Mouse (Mus musculus) urinary bladder, postnatal 10 days (tissue): ENCODE measurements around the gene Prmt1.

Experiments used
- DNase-seq: peaks from one replicate; pipeline ENCODE4 v3.0.0; 2022; ENCODE audit warnings: low spot score

Prmt1 gene

DNA sequence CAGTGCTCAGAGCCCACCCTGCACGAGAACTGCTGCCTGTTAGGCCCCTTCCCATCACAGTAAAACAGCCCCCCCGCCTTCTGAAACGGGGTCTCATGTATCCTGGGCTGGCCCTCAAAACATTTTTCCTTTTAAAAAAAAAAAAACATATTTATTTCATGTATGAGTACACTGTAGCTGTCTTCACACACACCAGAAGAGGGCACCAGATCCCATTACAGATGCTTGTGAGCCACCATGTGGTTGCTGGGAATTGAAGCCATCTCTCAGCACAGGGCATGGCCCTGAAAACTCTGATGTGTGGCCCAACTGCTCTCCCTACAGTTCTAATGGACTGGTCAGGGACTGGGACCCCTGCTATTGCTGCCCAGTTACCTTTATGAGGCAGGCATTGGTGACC lies 8.1 kb downstream of the Prmt1 start:
- no peak for DNase-seq

DNA sequence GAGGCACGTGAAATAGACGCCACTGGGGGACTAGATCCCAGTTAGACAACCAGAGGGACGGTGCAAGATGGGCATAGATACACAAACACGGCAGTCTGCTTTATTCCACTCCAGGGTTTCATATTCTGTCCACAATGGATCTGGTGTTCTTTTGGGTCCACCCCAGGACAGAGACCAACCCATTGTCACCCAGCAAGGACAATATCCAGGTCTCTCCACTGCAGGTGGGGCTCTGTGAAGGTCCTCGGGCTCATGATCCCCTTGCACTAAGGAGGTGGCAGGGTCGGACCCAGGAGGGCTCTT lies 11.3 kb downstream of the Prmt1 start:
- no peak for DNase-seq

DNA sequence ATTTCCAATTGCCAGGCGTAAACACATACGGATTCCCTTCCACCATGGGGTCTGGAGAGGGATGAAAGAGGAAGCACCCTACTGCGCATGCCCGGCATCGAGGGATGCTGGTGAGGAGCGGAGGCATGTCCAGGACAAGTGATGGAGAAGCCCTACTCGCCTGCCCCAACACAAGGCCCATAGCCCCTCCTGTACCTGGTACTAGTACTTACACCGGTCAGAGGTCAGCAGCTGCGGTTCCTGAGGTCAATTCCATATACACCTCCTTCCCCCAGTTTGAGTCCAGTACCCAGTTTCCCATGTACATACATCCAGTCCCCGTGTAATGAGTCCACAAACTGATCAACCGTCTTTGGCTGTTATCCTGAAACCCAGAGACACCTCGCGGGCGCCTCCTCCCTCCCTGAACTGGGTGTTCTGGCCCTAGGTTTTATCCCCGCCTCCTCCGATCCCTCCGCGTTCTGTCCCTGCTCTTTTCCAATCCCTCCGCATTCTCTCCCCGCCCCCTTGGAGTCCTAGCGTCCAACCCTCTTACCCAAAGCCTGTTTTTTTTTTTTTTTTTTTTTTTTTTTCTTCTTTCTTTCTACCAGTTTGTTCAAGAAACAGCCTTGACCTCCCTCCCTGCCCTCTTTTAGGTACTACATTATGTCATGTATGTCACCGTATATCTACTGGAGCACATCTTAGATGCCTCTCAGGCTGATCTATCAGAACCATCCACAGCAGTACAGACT lies 11.8 kb downstream of the Prmt1 start, which contains the start of gene Cpt1c:
Gene Cpt1c (minus strand): TSS at position 469 of the 734 bp plus-strand sequence.
- DNase-seq, result no peak

DNA sequence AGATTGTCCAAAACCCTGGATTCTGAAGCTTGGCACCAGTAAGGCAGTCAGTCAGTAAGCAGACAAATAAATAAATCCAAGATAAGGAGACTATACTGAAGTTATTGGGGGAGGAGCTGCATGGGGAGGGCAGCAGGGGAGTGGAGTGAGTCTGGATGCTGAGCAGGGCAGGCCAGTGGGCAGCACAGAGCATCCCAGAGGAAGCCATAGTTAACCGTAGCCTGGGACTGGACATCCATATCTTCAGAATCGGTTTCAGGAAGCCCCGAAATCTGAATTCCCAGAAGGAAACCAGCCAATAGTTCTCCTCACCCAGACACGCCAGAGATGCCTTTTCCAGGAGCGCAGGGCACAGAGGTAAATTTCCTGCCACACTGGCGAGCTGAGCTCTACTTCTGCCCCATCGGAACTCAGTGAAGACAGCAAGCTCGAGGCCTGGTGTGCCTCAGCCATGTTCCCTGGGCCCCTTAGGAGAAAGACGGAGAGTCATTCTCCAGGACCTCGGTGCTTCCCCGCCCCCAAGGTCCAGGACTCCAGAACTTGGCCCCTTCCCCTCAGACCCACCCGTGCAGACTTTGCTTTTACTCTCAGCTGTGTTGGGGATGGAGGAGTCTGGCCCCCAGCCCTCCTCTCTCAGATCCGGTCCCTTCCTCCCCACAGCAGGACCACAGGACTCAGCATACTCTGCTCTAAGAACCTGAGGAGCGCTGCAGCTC lies 12.8 kb downstream of the Prmt1 start:
- no peak for DNase-seq

DNA sequence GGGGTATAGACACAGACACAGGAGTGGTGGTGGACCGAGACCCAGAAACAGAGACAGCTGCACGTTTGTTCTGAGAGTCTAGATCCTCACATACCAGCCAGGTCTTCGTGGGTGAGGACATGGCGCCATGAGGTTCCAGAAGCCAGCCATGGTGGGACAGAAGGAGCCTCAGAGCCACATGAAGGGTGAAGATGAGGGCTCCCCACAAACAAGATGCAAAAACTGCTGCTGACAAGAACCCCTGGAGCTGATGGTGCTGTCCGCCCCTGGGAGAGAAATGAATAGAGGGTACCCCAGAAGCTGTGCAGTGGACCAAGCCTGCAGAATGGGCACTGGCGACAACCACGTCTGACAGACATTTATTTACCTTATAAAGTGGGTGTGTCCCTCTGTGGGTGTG lies 15.2 kb downstream of the Prmt1 start:
- DNase-seq, result no peak

DNA sequence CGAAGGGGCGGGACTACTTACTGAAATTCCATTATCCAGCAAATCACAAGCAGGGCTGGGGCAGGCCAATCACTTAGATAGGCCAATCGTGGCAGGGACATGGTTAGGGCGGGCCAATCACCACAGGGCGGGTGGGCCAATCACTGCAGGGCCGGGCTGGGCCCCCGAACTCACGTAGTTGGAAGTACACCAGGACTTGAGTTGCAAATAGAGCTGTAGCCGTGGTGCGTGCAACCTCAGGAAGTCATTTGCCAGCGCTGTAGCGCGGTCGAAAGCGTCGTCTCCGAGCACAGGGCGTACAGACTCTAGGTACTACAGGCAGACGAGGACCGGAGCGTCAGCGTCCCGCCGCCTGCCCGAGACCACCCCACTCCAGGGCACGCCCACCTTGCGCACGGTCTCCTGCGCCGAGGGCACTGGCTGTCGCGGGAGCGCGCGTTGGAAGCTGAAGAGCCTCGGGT lies 16.1 kb downstream of the Prmt1 start:
- DNase-seq, result peak; percentile 45

DNA sequence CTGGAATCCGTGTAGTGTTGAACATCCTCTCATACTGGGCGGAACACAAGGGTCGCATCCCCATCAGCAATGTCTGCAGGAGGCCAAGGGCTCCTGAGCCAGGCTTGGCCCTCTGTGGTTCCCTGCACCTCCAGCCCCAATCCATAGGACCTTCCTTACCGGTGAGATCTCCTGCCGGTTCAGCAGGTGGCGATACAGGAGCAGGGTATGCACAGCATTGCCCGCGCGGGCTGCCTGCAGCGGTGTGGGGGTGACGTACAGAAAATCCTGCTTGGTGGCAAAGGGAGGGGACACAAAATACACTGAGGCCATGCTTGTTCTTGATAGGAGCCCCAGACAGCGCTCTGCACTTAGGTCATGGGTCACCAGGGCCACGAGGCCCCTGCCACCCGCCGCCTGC lies 19.7 kb downstream of the Prmt1 start:
- DNase-seq, result no peak

DNA sequence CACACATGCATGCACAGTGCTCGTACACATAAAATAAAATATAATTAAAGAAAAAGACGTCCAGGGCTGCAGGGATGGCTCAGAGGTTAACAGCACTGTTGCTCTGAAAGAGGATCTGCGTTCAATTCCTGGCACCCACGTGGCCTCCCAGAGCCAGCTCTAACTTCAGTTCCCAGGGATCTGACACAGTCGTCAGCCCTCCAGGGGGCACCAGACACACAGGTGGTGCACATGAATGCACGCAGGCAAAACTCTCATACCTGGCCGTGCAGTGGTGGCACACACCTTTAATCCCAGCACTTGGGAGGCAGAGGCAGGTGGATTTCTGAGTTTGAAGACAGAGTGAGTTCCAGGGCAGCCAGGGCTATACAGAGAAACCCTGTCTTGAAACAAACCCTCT lies 20.4 kb downstream of the Prmt1 start:
- no peak for DNase-seq

DNA sequence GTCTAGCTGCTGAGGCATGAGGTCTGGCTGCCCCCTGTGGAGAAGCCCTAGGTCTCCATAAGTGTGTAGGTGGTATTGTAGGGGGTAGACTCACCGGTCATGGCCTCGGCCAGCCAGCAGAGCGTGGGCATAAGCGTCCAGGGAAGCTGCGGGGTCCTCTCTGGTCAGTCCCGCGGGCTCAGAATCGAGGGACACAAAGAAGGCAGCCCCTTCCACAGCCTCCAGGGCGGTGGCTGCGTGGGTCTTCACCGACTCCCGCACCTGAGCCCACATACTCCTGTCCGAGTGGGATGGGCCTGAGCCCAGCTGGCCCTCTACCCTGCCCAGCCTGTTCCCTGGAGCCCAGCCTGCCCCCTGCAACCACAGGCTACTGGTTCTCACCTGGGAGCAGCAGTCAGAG lies 21.4 kb downstream of the Prmt1 start:
- no peak for DNase-seq

DNA sequence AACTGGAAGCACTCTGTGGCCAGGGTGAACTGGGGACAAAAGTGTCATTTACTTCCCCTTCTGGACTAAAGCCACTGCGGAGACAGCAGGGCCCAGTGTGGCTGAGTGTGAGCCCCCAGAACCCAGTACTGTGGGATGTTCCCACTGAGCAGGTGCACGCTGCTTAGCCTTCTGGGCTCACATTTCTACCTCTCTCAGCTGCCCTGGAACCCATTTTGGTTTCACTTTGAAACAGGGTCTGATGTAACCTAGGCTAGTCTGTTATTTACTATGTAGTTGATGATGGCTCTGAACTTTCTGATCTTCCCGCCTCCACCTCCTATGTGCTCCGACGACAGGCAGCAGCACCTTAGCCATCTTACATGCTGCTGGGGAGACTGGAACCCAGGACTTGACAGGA lies 23.5 kb downstream of the Prmt1 start:
- no peak for DNase-seq

DNA sequence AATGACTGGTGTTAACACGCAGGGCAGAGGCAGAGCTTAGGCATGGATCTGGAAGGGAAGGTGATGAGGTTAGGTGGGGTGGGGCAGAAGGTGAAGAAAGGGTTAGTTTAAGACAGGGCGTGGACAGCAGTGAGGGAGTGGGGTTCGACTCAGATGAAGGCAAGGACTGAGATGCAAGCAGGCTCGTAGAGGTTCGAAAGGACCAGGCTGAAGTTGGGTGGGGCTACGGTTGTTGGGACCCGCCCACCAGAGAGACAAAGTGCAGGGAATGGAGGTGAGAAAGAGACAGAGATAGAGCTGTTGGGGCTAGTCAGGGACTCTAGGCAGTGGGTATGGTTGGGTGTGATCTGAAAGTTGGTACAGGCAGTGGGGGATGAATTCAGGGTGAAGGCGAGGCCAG lies 24.0 kb downstream of the Prmt1 start:
- no peak for DNase-seq

DNA sequence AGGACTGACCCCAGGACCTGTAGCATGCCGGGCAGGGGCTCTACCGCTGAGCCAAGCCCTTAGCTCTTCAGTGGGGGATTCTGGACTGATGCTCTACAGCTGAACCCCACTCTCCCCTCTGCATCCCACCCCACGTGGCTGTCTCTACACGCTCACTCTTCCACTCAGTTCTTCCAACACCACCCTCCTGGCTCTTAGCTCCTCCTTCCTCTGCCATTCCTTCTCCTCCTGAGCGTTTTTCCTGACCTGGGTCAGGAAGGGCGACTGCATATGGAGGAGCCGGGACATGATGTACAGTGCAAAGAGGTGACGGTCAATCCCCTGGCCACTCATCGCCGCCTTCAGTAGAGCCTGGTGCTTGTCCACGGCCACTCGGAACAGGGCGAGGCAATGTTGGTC lies 25.9 kb downstream of the Prmt1 start:
- DNase-seq, result no peak

DNA sequence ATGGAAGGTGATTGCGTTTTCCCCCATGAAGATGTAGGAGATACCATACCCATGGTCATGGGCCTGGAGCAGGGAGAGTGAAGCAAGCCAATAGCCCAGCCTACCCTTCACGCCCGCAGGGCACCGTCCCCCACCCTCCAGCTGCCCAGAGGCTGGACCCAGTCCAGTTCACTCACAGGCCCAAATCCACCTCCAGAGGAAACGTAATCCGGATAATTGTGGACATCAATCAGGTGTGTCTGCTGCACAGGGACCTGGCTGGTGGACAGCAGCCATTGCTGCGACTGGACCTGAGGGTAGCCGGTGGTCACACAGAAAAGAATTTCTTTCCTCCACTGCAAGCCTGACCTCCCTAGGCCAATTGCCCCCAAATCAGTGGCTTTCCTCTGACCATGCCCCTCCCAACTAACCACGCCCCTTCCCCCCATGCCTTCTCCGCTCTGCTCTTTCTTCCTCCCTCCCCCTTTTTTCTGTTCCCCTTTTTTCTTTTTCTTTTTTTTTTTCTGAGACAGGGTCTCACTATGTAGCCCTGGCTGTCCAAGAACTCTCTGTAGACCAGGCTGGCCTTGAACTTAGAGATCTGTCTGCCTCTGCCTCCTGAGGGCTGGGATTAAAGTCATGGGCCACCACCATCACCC lies 26.4 kb downstream of the Prmt1 start:
- DNase-seq, result no peak

DNA sequence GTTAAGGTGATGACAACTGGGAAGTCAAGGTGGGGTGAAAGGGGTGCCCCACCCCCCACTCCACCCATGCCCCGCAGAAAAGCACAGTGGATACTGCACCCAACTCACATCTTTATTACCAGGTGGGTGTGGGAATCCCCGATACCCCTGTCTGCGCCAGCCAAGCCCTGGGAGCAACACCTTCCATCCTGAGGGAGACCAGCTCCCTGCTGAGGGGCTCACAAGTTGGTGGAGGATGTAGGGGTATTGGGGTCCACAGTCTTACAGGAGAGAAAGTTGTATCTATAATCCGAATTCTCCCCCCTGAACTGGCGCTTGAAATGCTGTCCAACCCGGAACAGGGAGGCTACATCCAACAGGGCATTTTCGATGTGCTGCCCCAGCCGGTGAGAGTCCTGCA lies 27.1 kb downstream of the Prmt1 start:
- no peak for DNase-seq

DNA sequence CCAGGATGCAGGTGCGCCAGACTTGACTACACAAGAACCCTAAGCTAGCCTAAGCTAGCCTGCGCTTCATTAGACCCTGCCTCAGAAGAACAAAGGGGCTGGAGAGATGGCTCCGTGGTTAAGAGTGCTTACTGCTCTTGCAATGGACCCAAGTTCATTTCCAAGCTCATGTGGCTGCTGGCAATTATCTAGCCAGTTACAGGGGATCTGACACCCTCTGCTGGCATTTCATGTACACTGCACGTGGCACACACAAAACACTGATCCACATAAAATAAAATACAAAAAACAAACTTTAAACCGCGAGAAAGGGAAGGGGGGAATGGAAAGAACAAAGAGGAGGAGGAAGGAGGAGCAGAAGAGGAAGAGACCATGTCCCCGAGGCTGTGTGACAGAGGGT lies 28.2 kb downstream of the Prmt1 start:
- DNase-seq, result no peak

DNA sequence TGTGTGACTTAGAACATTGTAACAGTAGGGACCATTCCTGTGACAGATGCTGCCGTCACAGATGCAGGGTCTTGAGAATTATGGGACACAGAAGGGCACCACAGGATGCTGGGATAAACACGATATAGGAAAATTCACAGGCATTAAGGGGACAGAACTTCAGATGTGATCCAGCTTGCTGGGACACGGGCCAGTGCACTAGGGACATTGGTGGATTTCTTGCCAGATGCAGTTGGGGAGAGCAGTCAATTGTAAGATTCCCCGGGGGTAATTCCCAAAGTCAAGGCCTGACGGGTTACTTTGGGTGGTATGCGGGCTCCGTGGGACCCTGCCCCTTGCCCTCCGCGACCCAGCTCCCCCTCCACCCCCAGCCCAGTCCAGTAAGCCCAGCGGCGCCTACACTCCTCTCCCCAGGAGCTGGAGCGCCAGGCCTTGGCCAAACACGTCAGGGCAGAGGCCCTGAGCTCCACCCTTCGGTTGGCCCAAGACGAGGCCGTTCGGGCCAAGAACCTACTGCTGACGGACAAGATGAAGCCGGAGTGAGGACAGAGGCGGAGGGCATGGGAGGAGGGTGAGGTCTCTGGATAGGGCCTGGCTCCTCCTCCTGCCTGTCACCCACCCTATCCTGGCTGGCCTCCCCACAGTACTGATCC lies 29.1 kb downstream of the Prmt1 start:
- DNase-seq, result no peak

DNA sequence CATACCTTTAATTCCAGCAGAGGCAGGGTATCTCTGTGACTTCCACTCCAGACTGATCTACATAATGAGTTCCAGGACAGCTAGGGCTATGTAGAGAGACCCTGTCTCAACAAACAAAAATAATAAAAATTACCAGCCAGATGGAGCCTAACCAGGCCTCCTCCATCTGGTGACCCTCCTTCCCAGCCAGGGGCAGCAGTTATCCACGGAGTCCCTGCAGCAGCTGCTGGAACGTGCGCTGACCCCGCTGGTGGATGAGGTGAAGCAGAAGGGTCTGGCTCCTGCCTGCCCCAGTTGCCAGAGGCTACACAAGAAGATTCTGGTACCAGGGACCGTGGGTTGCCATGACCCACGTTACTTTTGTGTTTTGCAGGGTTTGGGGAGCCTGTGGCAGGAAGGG lies 30.1 kb downstream of the Prmt1 start:
- no peak for DNase-seq

DNA sequence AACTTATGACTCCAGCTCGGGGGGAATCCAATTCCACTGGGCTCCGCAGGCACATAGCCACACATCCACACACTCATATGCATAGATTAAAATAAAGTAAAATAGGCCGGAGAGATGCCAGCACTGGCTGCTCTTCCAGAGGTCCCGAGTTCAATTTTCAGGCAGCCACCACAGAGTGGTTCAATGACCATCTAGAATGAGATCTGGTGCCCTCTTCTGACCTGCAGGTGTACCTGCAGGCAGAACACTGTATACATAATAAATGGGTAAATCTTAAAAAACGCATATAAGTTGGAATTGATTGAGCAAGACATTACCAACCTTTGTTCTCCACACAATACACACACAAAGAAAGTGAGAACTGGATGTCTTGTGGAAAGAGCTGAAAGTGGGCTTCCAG lies 30.7 kb downstream of the Prmt1 start:
- no peak for DNase-seq

DNA sequence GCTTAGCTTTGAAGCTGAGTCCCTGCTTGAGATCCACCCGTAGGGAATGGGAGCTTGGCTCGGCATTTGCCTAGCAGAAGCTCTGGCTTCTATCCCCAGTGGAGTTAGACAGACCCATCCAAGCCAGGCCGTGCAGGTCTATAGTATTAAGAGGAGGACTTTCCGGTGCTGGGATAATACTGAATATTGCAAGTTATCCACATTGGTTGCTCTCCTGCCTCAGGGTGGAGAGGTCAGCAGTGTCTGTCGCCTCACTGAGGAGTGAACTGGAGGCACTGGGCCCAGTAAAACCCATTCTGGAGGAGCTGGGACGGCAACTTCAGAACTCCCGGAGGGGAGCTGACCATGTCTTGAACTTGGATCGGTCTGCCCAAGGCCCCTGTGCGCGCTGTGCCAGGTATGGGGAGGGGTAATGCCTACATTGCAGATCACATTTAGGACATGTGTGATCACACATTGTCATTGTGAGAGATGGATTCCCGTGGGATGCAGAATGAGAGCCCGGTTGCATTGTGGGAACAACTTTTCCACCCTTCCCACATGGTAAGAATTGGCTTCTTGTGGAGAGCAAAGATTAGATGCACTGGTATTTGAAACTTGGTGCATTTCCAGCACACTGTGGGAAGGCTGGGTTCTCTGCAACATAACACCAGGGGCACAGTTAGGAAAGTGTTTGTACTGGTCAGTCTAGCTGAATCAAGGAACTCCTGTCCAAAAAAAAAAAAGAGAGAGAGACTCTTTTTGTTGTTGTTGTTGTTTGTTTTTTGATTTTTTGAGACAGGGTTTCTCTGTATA lies 32.1 kb downstream of the Prmt1 start:
- no peak for DNase-seq

DNA sequence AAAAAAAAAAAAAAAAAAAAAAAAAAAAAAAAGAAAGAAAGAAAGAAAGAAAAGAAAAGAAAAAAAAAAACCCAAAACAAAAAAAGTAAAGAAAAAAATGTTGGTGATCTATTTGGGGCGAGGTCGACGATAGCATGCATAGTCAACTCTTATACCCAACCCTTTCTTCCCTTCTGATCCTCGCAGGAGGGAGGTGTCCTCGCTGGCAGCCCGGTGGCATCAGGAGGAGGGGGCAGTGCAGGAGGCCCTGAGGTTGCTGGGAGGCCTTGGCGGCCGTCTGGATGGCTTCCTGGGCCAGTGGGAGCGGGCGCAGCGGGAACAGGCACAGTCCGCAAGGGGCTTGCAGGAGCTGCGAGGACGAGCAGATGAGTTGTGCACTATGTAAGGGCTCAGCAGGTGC lies 32.8 kb downstream of the Prmt1 start:
- DNase-seq, result no peak

DNA sequence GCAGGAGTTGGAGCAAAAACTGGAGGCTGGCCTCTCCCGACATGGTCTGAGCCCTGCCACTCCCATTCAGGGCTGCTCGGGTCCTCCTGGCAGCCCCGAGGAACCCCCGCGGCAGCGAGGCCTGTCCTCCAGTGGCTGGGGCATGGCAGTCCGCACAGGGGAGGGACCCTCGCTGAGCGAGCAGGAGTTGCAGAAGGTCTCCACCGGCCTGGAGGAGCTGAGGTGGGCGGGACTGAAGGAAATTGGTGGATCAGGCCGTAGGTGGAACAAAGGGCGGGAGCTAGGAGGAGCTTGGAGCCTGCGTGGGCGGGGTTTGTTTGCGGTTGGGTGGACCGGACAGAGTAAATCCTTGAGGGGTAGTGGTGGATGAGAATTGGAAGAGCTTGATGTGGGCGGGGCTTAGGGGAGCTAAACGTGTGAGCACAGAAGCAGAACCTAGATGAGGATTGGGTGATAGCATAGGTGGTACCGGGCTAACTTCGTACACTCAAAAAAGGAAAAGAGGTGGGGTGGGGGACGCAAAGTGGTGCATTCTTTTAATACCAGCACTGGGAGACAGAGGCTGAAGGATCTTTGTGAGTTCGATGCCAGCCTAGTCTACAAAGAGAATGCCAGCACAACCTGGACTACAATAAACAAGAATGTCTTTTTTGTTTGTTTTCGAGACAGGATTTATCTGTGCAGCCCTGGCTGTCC lies 33.6 kb downstream of the Prmt1 start:
- peak; percentile 76 for DNase-seq

DNA sequence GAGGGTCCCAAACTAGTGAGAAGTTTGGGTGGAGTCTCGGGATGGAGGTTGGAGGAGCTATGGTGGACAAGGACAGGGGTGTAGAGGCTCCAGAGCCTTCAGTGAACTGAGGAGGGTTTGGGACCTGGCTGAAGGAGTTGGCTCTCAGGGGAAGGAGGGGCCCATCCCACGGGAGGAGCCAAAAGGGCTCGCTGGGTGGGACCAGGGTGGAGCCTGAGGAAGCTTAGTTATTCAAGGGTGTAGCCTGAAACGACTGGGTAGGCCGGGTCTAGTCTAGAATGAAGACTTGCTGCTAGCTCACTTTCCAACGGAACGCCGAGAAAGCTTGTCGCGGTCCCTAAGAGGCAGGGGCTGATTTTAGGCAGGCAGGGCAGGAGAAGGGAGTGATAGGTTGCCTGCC lies 34.4 kb downstream of the Prmt1 start:
- no peak for DNase-seq
